10 mouse cellular contexts compared by ENCODE assay signal in the genomic region with DNA sequence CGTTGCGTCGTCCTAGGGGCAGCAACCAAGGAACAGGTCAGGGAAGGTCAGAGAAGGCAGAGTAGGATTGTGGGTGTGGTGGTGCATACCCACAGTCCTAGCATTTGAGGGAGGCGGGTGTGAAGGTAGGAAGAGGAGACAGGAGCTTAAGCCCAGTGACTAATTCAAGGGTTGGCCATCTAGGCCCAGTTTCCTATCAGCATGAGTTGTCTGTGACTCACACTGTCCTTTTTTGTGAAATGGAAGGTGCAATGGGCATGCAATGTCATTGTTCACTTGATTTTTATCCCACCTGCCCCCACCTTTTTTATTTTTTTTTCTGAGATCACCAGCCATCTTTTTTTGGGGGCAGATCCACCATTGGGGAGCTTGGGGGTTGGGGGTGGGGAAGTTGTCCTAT. TPM values are rescaled to one million over a fixed set of nuclear protein-coding genes. Genes with fewer than 3 reads are reported as not detected.
DNase-seq lines count a peak whose midpoint lies in the region; ATAC-seq lines count a peak whose summit lies in the region.
"Had no signal": no experiment of that assay in that cellular context is flagged by ENCODE, and none has a peak within 500 bp of the region (broad histone marks: within the 10 kb centered on the region; RNA-seq: fewer than 3 reads in every experiment).

No protein-coding gene starts in this region.

- no peak overlapping the region for H3K4me3 ChIP-seq in heart, embryonic 11.5 days (ENCODE audit: low read depth, low read length)
- H3K4me3 ChIP-seq in midbrain, embryonic 11.5 days (ENCODE audit: low read depth, low read length), result no peak overlapping the region
- H3K4me3 ChIP-seq in midbrain, embryonic 10.5 days, result no peak overlapping the region
- no peak overlapping the region for H3K4me3 ChIP-seq in hindbrain, embryonic 15.5 days
- no peak overlapping the region for H3K4me3 ChIP-seq in stomach, embryonic 16.5 days (replicated peaks; ENCODE audit: low read length)

- no peak overlapping the region for H3K9ac ChIP-seq in heart, embryonic 11.5 days (ENCODE audit: low read depth, low read length)
- no peak overlapping the region for H3K9ac ChIP-seq in midbrain, embryonic 11.5 days (ENCODE audit: low read length)
- H3K9ac ChIP-seq in hindbrain, embryonic 15.5 days, result no peak overlapping the region
- H3K9ac ChIP-seq in stomach, embryonic 16.5 days (ENCODE audit: low read length), result no peak overlapping the region

- peak overlapping the region; percentile 83 for H3K27ac ChIP-seq in heart, embryonic 11.5 days (ENCODE audit: low read depth, low read length)
- H3K27ac ChIP-seq in midbrain, embryonic 11.5 days (ENCODE audit: low read depth, low read length), result no peak overlapping the region
- H3K27ac ChIP-seq in midbrain, embryonic 10.5 days (replicated peaks), result no peak overlapping the region; the same call in 1 of the 2 replicates
- peak overlapping the region; percentile 68 for H3K27ac ChIP-seq in hindbrain, embryonic 15.5 days (replicated peaks)
- H3K27ac ChIP-seq in stomach, embryonic 16.5 days (ENCODE audit: low read length), result peak overlapping the region; percentile 86

- 80% methylated on average over 4 of the region's 4 CpGs for WGBS in heart, embryonic 11.5 days (ENCODE audit: insufficient replicate concordance)
- 93% methylated on average over 4 of the region's 4 CpGs for WGBS in midbrain, embryonic 11.5 days
- 91% methylated on average over 4 of the region's 4 CpGs for WGBS in midbrain, embryonic 10.5 days
- 93% methylated on average over 4 of the region's 4 CpGs for WGBS in hindbrain, embryonic 15.5 days
- 78% methylated on average over 4 of the region's 4 CpGs for WGBS in stomach, embryonic 16.5 days

- H3K9me3 ChIP-seq in heart, embryonic 11.5 days (replicated peaks; ENCODE audit: control insufficient read depth, low read length), result no peaks in the 10 kb centered on the region
- no peaks in the 10 kb centered on the region for H3K9me3 ChIP-seq in midbrain, embryonic 11.5 days (ENCODE audit: control insufficient read depth, low read length)
- no peaks in the 10 kb centered on the region for H3K9me3 ChIP-seq in midbrain, embryonic 10.5 days (replicated peaks)
- H3K9me3 ChIP-seq in hindbrain, embryonic 15.5 days, result no peaks in the 10 kb centered on the region
- H3K9me3 ChIP-seq in stomach, embryonic 16.5 days (replicated peaks; ENCODE audit: control insufficient read depth, low read length), result no peaks in the 10 kb centered on the region

- peaks cover 19% of the 10 kb centered on the region for H3K4me1 ChIP-seq in heart, embryonic 11.5 days (ENCODE audit: control insufficient read depth, insufficient read depth, low read length)
- no peaks in the 10 kb centered on the region for H3K4me1 ChIP-seq in midbrain, embryonic 11.5 days (ENCODE audit: control insufficient read depth, insufficient read depth, low read length)
- peaks cover 17% of the 10 kb centered on the region for H3K4me1 ChIP-seq in midbrain, embryonic 10.5 days
- peaks cover 23% of the 10 kb centered on the region for H3K4me1 ChIP-seq in hindbrain, embryonic 15.5 days (replicated peaks)
- H3K4me1 ChIP-seq in stomach, embryonic 16.5 days (ENCODE audit: control insufficient read depth, insufficient read depth, low read length), result peaks cover 37% of the 10 kb centered on the region

- H3K4me2 ChIP-seq in heart, embryonic 11.5 days, result no peak overlapping the region
- no peak overlapping the region for H3K4me2 ChIP-seq in midbrain, embryonic 11.5 days
- no peak overlapping the region for H3K4me2 ChIP-seq in hindbrain, embryonic 15.5 days
- H3K4me2 ChIP-seq in stomach, embryonic 16.5 days (ENCODE audit: low read depth, low read length), result no peak overlapping the region

- H3K36me3 ChIP-seq in heart, embryonic 11.5 days (ENCODE audit: control insufficient read depth, insufficient read depth, low read length), result no peaks in the 10 kb centered on the region
- H3K36me3 ChIP-seq in midbrain, embryonic 11.5 days (ENCODE audit: control insufficient read depth, insufficient read depth, low read length), result no peaks in the 10 kb centered on the region
- no peaks in the 10 kb centered on the region for H3K36me3 ChIP-seq in midbrain, embryonic 10.5 days
- H3K36me3 ChIP-seq in hindbrain, embryonic 15.5 days, result no peaks in the 10 kb centered on the region
- no peaks in the 10 kb centered on the region for H3K36me3 ChIP-seq in stomach, embryonic 16.5 days (ENCODE audit: control insufficient read depth, insufficient read depth, low read length)

- intact Hi-C loops in heart, postnatal 36 days (cut with DNase I), result no loop called here
- intact Hi-C loops in left cerebral cortex, postnatal 36 days (cut with DNase I), result no loop called here

- no peak for ATAC-seq in heart, embryonic 11.5 days (replicated peaks; ENCODE audit: insufficient number of reproducible peaks, low FRiP score, low TSS enrichment)
- no peak for ATAC-seq in midbrain, embryonic 11.5 days (ENCODE audit: low FRiP score)
- ATAC-seq in hindbrain, embryonic 15.5 days (ENCODE audit: low FRiP score, low read depth), result no peak
- no peak for ATAC-seq in stomach, embryonic 16.5 days (ENCODE audit: insufficient read depth, low FRiP score)

- no peaks in the 10 kb centered on the region for H3K27me3 ChIP-seq in heart, embryonic 11.5 days (ENCODE audit: control insufficient read depth, insufficient read depth, low read length)
- H3K27me3 ChIP-seq in midbrain, embryonic 11.5 days (ENCODE audit: control insufficient read depth, insufficient read depth, low read length), result no peaks in the 10 kb centered on the region
- H3K27me3 ChIP-seq in midbrain, embryonic 10.5 days (ENCODE audit: low read depth, poor library complexity, severe bottlenecking), result no peaks in the 10 kb centered on the region
- H3K27me3 ChIP-seq in hindbrain, embryonic 15.5 days, result no peaks in the 10 kb centered on the region
- no peaks in the 10 kb centered on the region for H3K27me3 ChIP-seq in stomach, embryonic 16.5 days (ENCODE audit: control insufficient read depth, insufficient read depth, low read length)

- DNase-seq in heart, postnatal 36 days, result no peak
- peak; percentile 21 for DNase-seq in midbrain, embryonic 11.5 days (ENCODE audit: low spot score, missing footprints)
- DNase-seq in midbrain, embryonic 10.5 days (ENCODE audit: low spot score), result no peak
- no peak for DNase-seq in left cerebral cortex, postnatal 36 days (ENCODE audit: low spot score in 2 of 2)
- no peak for DNase-seq in kidney, postnatal 4 days

RNA-seq across cellular contexts. Expression of a gene that starts 29.5 kb away (rescaled TPM):
- 38.7 TPM in 2 replicates for polyA plus RNA-seq in heart, embryonic 11.5 days (2014; fragmentation: Nextera tagmentation; extraction: Ambion mirVana)
- 100 to 1,000 TPM; 120 to 129 TPM for total RNA-seq in heart, postnatal 36 days (2021)
- 2.7 and 3.5 TPM in 2 replicates for polyA plus RNA-seq in midbrain, embryonic 11.5 days (2014; fragmentation: Nextera tagmentation; extraction: Ambion mirVana)
- 2.1 and 3.1 TPM in 2 replicates for polyA plus RNA-seq in midbrain, embryonic 10.5 days (2016; fragmentation: Nextera tagmentation; extraction: Ambion mirVana)
- 19.9 and 22.2 TPM in 2 replicates for polyA plus RNA-seq in hindbrain, embryonic 15.5 days (2015; fragmentation: Nextera tagmentation; extraction: Ambion mirVana)
- 30.3 and 32.2 TPM in 2 replicates for polyA plus RNA-seq in stomach, embryonic 16.5 days (2015; fragmentation: Nextera tagmentation; extraction: Ambion mirVana)
- total RNA-seq in left cerebral cortex, postnatal 36 days (2021), result 100 to 1,000 TPM; 228 to 243 TPM
- total RNA-seq: CH12.LX; megakaryocyte-erythroid progenitor cell, adult 5-6 weeks had no signal

Comparison
In these comparisons a context has a peak if more than half of its experiments do, and no peak if none do; other contexts are left out.
1. H3K27ac ChIP-seq: peak in heart, embryonic 11.5 days (single experiment), hindbrain, embryonic 15.5 days (single experiment) and stomach, embryonic 16.5 days (single experiment); none in midbrain, embryonic 11.5 days (single experiment) and midbrain, embryonic 10.5 days (single experiment).